Mouse (Mus musculus): ENCODE results near the gene Cmss1. TPM values are rescaled to one million over a fixed set of nuclear protein-coding genes. Genes with fewer than 3 reads are reported as not detected.
A peak's percentile ranks its signal among the peaks of the same experiment; 100 is the strongest.

Gene Cmss1
- polyA plus RNA-seq, 1 experiment from 2014 or later, result 57.2 TPM

DNA sequence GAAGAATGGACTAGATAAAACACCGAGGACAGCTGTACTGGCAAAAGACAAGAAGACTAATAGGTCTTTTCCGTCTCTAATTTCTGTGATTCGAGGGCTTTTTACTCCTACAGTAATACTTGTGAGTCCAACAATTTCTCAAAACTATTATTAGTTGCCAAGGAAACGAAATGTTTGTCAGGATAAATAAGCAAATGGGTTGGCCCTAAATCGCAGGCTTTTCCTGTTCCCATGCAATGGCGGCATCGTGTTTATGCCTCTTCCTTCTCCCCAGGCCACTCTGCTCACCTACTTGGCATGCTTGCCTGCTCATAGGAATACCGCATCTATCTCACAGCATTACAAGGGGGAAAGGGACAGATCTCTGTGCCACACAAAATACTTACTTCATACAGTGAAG lies 62.2 kb downstream of the Cmss1 start:
- no peak overlapping the region for H3K4me2 ChIP-seq
- 0 out of 2 replicates have a peak, but pooled peaks cover 3% of the 10 kb centered on the region for H3K9me3 ChIP-seq
- no peak overlapping the region for H3K27ac ChIP-seq
- ATAC-seq (ENCODE audit: insufficient number of reproducible peaks, insufficient read depth, low FRiP score, low TSS enrichment, low read depth), result no peak
- H3K27me3 ChIP-seq, result no peaks in the 10 kb centered on the region
- peaks cover 9% of the 10 kb centered on the region; the same call in 1 of the 2 replicates for H3K4me1 ChIP-seq
- WGBS, result 72% methylated on average over 8 of the region's 8 CpGs
- H3K9ac ChIP-seq, result no peak overlapping the region
- no peak overlapping the region for H3K4me3 ChIP-seq
- H3K36me3 ChIP-seq, result no peaks in the 10 kb centered on the region

- H3K9ac ChIP-seq, result no peak overlapping the region
- no peak for ATAC-seq (ENCODE audit: insufficient number of reproducible peaks, insufficient read depth, low FRiP score, low TSS enrichment, low read depth)
- peaks cover 9% of the 10 kb centered on the region; the same call in 1 of the 2 replicates for H3K4me1 ChIP-seq
- no peaks in the 10 kb centered on the region for H3K27me3 ChIP-seq
- H3K36me3 ChIP-seq, result no peaks in the 10 kb centered on the region
- H3K4me3 ChIP-seq, result no peak overlapping the region
- no peak overlapping the region for H3K27ac ChIP-seq
- H3K9me3 ChIP-seq, result 0 out of 2 replicates have a peak, but pooled peaks cover 3% of the 10 kb centered on the region
- WGBS, result 90% methylated on average over 3 of the region's 3 CpGs
- no peak overlapping the region for H3K4me2 ChIP-seq
Observed at GRCm38 (mm10) chr16:57543243-57543642, 63.4 kb downstream of the Cmss1 start.

GRCm38 (mm10) chr16:57536511-57536910 lies 70.2 kb downstream of the Cmss1 start:
- WGBS, result 45% methylated on average over 7 of the region's 7 CpGs
- peak overlapping the region; percentile 44; the same call in 1 of the 2 replicates for H3K27ac ChIP-seq
- no peak overlapping the region for H3K4me2 ChIP-seq

DNA sequence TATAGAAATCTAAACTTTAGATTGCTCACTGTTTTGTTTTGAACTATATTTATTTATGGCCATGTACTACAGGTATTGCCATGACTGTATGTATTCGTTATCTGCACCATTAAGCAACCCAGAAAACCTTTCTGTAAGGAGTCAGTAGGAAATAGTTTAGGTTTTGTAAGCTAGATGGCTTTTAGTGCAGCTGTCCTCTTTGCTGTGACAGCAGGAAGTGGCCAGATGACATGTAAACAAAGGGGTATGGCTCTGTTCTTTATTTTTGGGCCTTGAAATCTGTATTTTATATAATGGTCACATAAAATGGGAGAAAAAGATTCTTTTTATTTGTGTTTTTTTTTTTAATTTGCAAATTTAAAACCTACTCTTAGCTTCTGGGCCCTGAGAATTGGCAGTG lies 71.9 kb downstream of the Cmss1 start:
- Histone ChIP-seq H3K27ac (no peak overlapping the region), H3K36me3 (no peaks in the 10 kb centered on the region), H3K9ac (no peak overlapping the region), H3K27me3 (no peaks in the 10 kb centered on the region), H3K4me1 (peaks cover 35% of the 10 kb centered on the region), H3K9me3 (no peaks in the 10 kb centered on the region), H3K4me3 (no peak overlapping the region), H3K4me2 (no peak overlapping the region)
- no peak for ATAC-seq (ENCODE audit: insufficient number of reproducible peaks, insufficient read depth, low FRiP score, low TSS enrichment, low read depth)
- WGBS, result 83% methylated on average over 1 of the region's 1 CpGs

More at GRCm38 (mm10) chr16:57536511-57536910, 70.2 kb downstream of the Cmss1 start:
- no peaks in the 10 kb centered on the region for H3K9me3 ChIP-seq
- no peaks in the 10 kb centered on the region for H3K27me3 ChIP-seq
- peaks cover 24% of the 10 kb centered on the region for H3K4me1 ChIP-seq
- H3K36me3 ChIP-seq, result no peaks in the 10 kb centered on the region
- ATAC-seq (ENCODE audit: insufficient number of reproducible peaks, insufficient read depth, low FRiP score, low TSS enrichment, low read depth), result no peak
- no peak overlapping the region for H3K9ac ChIP-seq
- H3K4me3 ChIP-seq, result no peak overlapping the region

DNA sequence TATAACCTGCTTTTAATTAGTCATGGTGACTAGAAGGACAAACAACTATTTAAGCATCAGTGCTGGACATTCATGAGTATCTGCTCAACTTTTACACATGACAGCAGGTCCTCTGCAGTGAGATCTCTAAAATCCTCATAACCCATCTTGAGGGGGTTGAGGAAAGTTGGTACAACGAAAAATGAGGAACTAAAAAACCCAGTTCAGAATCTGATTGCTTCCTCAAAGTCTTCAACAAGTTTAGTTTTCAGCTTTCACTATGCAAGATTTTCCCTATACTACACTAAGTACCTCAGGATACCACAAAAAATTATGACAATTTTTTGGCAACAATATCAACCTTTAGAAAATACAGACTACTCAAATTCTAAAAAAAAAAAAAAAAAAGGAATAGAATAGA lies 72.3 kb downstream of the Cmss1 start:
- ATAC-seq (ENCODE audit: insufficient number of reproducible peaks, insufficient read depth, low FRiP score, low TSS enrichment, low read depth), result no peak
- Histone ChIP-seq H3K27ac (no peak overlapping the region), H3K9me3 (no peaks in the 10 kb centered on the region), H3K4me2 (no peak overlapping the region), H3K4me3 (no peak overlapping the region), H3K36me3 (no peaks in the 10 kb centered on the region), H3K27me3 (no peaks in the 10 kb centered on the region), H3K4me1 (peaks cover 38% of the 10 kb centered on the region), H3K9ac (no peak overlapping the region)
- 90% methylated on average over 1 of the region's 1 CpGs for WGBS

DNA sequence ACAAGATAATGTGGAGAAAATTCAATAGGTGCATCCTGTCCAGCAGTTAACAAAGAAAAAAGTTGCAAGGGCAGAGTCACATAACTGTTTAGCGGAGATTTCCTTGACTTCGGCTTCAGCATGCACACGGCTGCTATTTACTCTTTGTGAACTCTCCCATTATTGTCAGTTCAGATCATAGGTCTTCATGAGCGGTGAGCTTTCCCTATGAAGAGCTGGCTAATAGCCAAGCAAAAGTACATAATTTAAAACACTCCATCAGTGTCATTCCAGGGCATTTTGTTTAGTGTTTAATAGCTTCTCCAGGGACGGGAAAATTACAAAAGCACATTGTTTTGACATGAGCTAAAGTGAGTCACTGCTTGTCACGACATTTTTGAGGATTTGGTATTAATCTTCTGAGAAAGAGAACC lies 74.6 kb downstream of the Cmss1 start:
- peak overlapping the region; percentile 41 for H3K27ac ChIP-seq
- no peak for ATAC-seq (ENCODE audit: insufficient number of reproducible peaks, insufficient read depth, low FRiP score, low TSS enrichment, low read depth)
- WGBS, result 8% methylated on average over 6 of the region's 6 CpGs
- H3K4me1 ChIP-seq, result peaks cover 38% of the 10 kb centered on the region
- no peak overlapping the region for H3K4me2 ChIP-seq
- no peaks in the 10 kb centered on the region for H3K36me3 ChIP-seq
- no peak overlapping the region for H3K9ac ChIP-seq
- H3K9me3 ChIP-seq, result no peaks in the 10 kb centered on the region
- no peaks in the 10 kb centered on the region for H3K27me3 ChIP-seq
- no peak overlapping the region for H3K4me3 ChIP-seq

DNA sequence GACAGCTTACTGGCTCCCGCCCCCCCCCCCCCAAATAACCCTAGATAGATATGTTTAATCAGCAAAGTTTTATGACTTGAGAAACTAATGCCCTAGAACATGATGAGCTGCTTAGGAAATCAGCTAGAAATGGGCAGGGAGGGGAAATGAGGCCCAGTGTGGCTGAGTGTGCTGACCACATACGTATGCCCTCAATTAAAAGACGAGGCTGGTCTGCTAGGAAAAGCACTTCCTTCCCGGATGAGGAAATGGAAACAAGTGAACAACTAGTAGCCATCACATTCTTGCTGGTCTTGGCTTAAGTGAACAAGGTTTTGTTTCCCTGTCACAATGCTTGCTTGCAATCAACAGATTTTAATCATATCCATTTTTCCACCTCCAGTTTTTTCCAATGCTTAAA lies 76.1 kb downstream of the Cmss1 start:
- Histone ChIP-seq H3K4me2 (no peak overlapping the region), H3K4me1 (peaks cover 31% of the 10 kb centered on the region), H3K9ac (no peak overlapping the region), H3K27me3 (no peaks in the 10 kb centered on the region), H3K27ac (no peak overlapping the region), H3K36me3 (no peaks in the 10 kb centered on the region), H3K4me3 (no peak overlapping the region), H3K9me3 (no peaks in the 10 kb centered on the region)
- WGBS, result 67% methylated on average over 4 of the region's 4 CpGs
- no peak for ATAC-seq (ENCODE audit: insufficient number of reproducible peaks, insufficient read depth, low FRiP score, low TSS enrichment, low read depth)

DNA sequence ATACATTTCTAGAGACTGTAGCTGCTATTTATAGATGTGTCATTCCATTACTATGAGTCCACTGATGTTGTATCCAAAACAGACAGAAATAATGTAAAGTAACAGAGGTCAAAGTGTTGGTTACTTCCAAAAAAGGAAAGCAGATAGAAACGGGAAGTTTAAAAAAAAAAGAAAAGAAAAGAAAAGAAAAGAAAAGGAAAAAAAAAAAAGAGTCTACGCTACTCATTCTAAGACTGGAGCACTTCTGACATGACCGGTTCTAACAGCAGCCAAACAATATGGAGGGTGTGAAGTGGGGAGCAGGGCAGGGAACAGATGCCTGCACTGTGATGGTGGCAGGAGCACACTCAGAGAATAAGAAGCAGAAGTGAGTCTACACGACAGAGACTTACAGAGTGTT lies 78.2 kb downstream of the Cmss1 start:
- H3K9me3 ChIP-seq, result no peaks in the 10 kb centered on the region
- no peak overlapping the region for H3K4me2 ChIP-seq
- H3K4me1 ChIP-seq, result peaks cover 26% of the 10 kb centered on the region
- no peak overlapping the region for H3K27ac ChIP-seq
- no peaks in the 10 kb centered on the region for H3K36me3 ChIP-seq
- H3K4me3 ChIP-seq, result no peak overlapping the region
- 69% methylated on average over 4 of the region's 4 CpGs for WGBS
- no peaks in the 10 kb centered on the region for H3K27me3 ChIP-seq
- ATAC-seq (ENCODE audit: insufficient number of reproducible peaks, insufficient read depth, low FRiP score, low TSS enrichment, low read depth), result no peak
- H3K9ac ChIP-seq, result no peak overlapping the region

- no peak for ATAC-seq (ENCODE audit: insufficient number of reproducible peaks, insufficient read depth, low FRiP score, low TSS enrichment, low read depth)
- Histone ChIP-seq H3K9ac (no peak overlapping the region), H3K4me3 (no peak overlapping the region), H3K27me3 (no peaks in the 10 kb centered on the region), H3K27ac (no peak overlapping the region), H3K36me3 (no peaks in the 10 kb centered on the region), H3K4me2 (no peak overlapping the region), H3K9me3 (no peaks in the 10 kb centered on the region), H3K4me1 (peaks cover 15% of the 10 kb centered on the region)
- 92% methylated on average over 7 of the region's 7 CpGs for WGBS
Observed at GRCm38 (mm10) chr16:57526893-57527292, 79.8 kb downstream of the Cmss1 start.

GRCm38 (mm10) chr16:57525476-57525875 lies 81.2 kb downstream of the Cmss1 start:
- H3K4me2 ChIP-seq, result no peak overlapping the region
- no peaks in the 10 kb centered on the region for H3K27me3 ChIP-seq
- H3K27ac ChIP-seq, result no peak overlapping the region
- no peaks in the 10 kb centered on the region for H3K9me3 ChIP-seq
- H3K4me3 ChIP-seq, result no peak overlapping the region
- 77% methylated on average over 4 of the region's 4 CpGs for WGBS
- no peak for ATAC-seq (ENCODE audit: insufficient number of reproducible peaks, insufficient read depth, low FRiP score, low TSS enrichment, low read depth)
- no peak overlapping the region for H3K9ac ChIP-seq
- no peaks in the 10 kb centered on the region for H3K36me3 ChIP-seq
- peaks cover 4% of the 10 kb centered on the region; the same call in 1 of the 2 replicates for H3K4me1 ChIP-seq

GRCm38 (mm10) chr16:57525046-57525445 lies 81.6 kb downstream of the Cmss1 start:
- Histone ChIP-seq H3K9ac (no peak overlapping the region), H3K4me2 (no peak overlapping the region), H3K27me3 (no peaks in the 10 kb centered on the region), H3K36me3 (no peaks in the 10 kb centered on the region), H3K4me3 (no peak overlapping the region), H3K4me1 (0 out of 2 replicates have a peak, but pooled peaks cover 3% of the 10 kb centered on the region), H3K27ac (no peak overlapping the region), H3K9me3 (no peaks in the 10 kb centered on the region)
- ATAC-seq (ENCODE audit: insufficient number of reproducible peaks, insufficient read depth, low FRiP score, low TSS enrichment, low read depth), result no peak
- 73% methylated on average over 5 of the region's 5 CpGs for WGBS

DNA sequence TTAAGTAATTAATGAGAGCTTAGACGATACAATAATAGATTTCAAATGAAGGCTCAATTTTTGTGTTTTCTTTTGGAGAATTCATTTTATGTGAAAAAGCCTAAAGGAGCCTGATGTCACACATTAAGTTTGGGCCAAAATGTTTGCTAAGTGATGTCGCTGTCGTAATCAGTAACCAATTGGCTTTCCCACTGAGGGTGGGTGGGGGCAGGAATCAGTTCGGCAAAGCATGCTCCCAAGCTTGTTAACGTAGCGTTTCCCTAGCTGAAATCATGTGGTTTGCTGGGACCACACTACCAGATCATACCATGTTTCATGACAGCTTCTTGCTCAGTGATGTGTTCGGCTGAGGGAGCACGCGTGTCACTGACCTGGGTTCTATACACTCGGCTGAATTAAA lies 91.0 kb downstream of the Cmss1 start:
- H3K27ac ChIP-seq, result no peak overlapping the region

More for the DNA sequence above, 91.0 kb downstream of the Cmss1 start:
- Histone ChIP-seq H3K4me2 (no peak overlapping the region), H3K36me3 (no peaks in the 10 kb centered on the region), H3K4me1 (peaks cover 8% of the 10 kb centered on the region; the same call in 1 of the 2 replicates), H3K9ac (no peak overlapping the region), H3K4me3 (no peak overlapping the region), H3K9me3 (no peaks in the 10 kb centered on the region), H3K27me3 (no peaks in the 10 kb centered on the region)
- no peak for ATAC-seq (ENCODE audit: insufficient number of reproducible peaks, insufficient read depth, low FRiP score, low TSS enrichment, low read depth)
- 69% methylated on average over 10 of the region's 10 CpGs for WGBS

Data from embryonic facial prominence, embryonic 13.5 days (tissue).